Mouse (Mus musculus): ENCODE measurements at regions not wholly inside any gene's neighbourhood (a gene's known extent, or its start where the extent isn't known, plus 50 kb on each side); places are given as distances from the start of the nearest gene placed in this dataset.

GRCm38 (mm10) chr5:97684592-97685258 lies 227.9 kb upstream of the Gk2 start:
- intact Hi-C loops (cut with DNase I), result no loop called here
- no peak for DNase-seq

- no peak for DNase-seq
- intact Hi-C loops (cut with DNase I), result no loop called here
These were observed 212.9 kb upstream of the Gk2 start for GRCm38 (mm10) chr5:97669726-97670125.

GRCm38 (mm10) chr5:97656167-97656924 lies 199.5 kb upstream of the Gk2 start:
- intact Hi-C loops (cut with DNase I), result no loop called here
- no peak for DNase-seq

GRCm38 (mm10) chr5:97655266-97655665 lies 198.4 kb upstream of the Gk2 start:
- intact Hi-C loops (cut with DNase I), result no loop called here
- no peak for DNase-seq

GRCm38 (mm10) chr5:97654414-97654813 lies 197.6 kb upstream of the Gk2 start:
- intact Hi-C loops (cut with DNase I), result no loop called here
- no peak for DNase-seq

GRCm38 (mm10) chr5:97642251-97642650 lies 185.4 kb upstream of the Gk2 start:
- DNase-seq, result no peak
- intact Hi-C loops (cut with DNase I), result no loop called here

GRCm38 (mm10) chr5:97641646-97642045 lies 184.8 kb upstream of the Gk2 start:
- no peak for DNase-seq
- intact Hi-C loops (cut with DNase I), result no loop called here

- intact Hi-C loops (cut with DNase I), result no loop called here
- DNase-seq, result no peak
These were observed 179.5 kb upstream of the Gk2 start for GRCm38 (mm10) chr5:97636357-97636756.

GRCm38 (mm10) chr5:97633766-97634165 lies 176.9 kb upstream of the Gk2 start:
- DNase-seq, result no peak
- intact Hi-C loops (cut with DNase I), result no loop called here

GRCm38 (mm10) chr5:97632791-97633190 lies 176.0 kb upstream of the Gk2 start:
- no peak for DNase-seq
- intact Hi-C loops (cut with DNase I), result no loop called here

- intact Hi-C loops (cut with DNase I), result no loop called here
- DNase-seq, result no peak
These were observed 168.4 kb upstream of the Gk2 start for GRCm38 (mm10) chr5:97625200-97625599.

- no peak for DNase-seq
- intact Hi-C loops (cut with DNase I), result no loop called here
These were observed 163.1 kb upstream of the Gk2 start for GRCm38 (mm10) chr5:97619890-97620289.

- intact Hi-C loops (cut with DNase I), result no loop called here
- no peak for DNase-seq
These were observed 161.6 kb upstream of the Gk2 start for GRCm38 (mm10) chr5:97618411-97618810.

- intact Hi-C loops (cut with DNase I), result no loop called here
- DNase-seq, result peak; percentile 28 to 45
These were observed 145.4 kb upstream of the Gk2 start for GRCm38 (mm10) chr5:97602176-97602575.

GRCm38 (mm10) chr5:97601384-97601783 lies 144.6 kb upstream of the Gk2 start:
- DNase-seq, result no peak
- intact Hi-C loops (cut with DNase I), result no loop called here

- intact Hi-C loops (cut with DNase I), result no loop called here
- DNase-seq, result no peak
These were observed 141.9 kb upstream of the Gk2 start for GRCm38 (mm10) chr5:97598741-97599140.

GRCm38 (mm10) chr5:97595916-97596315 lies 139.1 kb upstream of the Gk2 start:
- intact Hi-C loops (cut with DNase I), result no loop called here
- no peak for DNase-seq

- intact Hi-C loops (cut with DNase I), result no loop called here
- no peak for DNase-seq
These were observed 137.3 kb upstream of the Gk2 start for GRCm38 (mm10) chr5:97594081-97594480.

GRCm38 (mm10) chr5:97582509-97582908 lies 125.7 kb upstream of the Gk2 start:
- no peak for DNase-seq
- intact Hi-C loops (cut with DNase I), result no loop called here

GRCm38 (mm10) chr5:97565486-97565885 lies 108.7 kb upstream of the Gk2 start:
- DNase-seq, result no peak
- intact Hi-C loops (cut with DNase I), result no loop called here

- DNase-seq, result no peak
These were observed 106.9 kb upstream of the Gk2 start for GRCm38 (mm10) chr5:97563724-97564123.

GRCm38 (mm10) chr5:97554274-97554673 lies 97.5 kb upstream of the Gk2 start:
- DNase-seq, result no peak
- intact Hi-C loops (cut with DNase I), result no loop called here

More at GRCm38 (mm10) chr5:97563724-97564123, 106.9 kb upstream of the Gk2 start:
- intact Hi-C loops (cut with DNase I), result no loop called here
